Mouse (Mus musculus): Measurements from ENCODE around the gene Fbxl17. TPM values are rescaled to one million over a fixed set of nuclear protein-coding genes. Genes with fewer than 3 reads are reported as not detected.

The Fbxl17 gene
- 10 to 100 TPM; 50.4 to 56.2 TPM for total RNA-seq (2021)

DNA sequence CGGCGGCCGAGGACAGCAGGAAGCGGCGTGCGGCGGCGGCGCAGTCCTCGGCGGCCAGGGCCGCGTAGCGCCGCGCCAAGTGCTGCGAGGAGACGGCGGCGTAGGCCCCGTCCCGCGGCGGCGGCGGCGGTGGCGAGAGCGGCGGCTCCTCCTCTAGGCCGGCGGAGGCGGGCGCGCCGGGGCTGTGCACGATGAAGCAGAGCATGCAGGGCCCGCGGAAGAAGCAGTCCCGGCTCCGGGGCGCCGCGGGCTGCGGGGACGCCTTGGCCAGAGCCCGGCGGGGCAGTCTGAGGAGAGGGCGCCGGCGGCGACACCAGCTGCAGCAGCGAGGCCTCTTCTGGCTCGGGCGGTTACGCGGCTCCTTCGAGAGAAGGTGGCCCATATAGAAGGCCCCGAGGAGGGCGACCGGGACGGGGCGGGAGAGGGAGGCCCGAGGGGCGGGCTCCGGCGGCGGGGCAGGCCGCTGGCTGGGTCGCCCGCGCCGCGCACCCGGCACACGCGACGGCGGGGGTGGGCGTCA, at the start of gene Fbxl17:
Fbxl17 (minus strand) TSS at position 382 of the 520 bp plus-strand sequence.
- peak in 1 of 2 experiments; percentile 45 for DNase-seq (ENCODE audit: extremely low spot score in 1 of 2, low spot score in 1 of 2)

DNA sequence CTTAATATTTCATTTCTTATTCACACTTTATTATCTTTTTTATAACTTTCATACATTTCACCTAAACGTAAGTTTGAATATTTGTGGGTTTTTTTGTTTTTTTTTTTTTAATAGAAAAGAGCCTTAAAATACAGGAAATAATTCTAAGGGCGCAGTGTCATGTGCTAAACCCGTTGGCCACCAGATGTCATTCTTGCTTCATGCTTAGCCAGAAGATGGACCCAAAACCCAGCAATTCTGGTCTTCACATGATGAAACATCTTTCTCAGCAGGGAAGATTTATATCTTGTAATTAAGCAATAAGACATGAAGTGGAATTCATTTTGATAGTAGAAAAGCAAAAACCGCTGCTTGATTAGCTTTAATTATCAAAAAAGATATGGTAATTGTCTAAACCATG, 47.6 kb upstream of the Fbxl17 start:
- DNase-seq (ENCODE audit: extremely low spot score in 1 of 2, low spot score in 1 of 2): peak in 1 of 2 experiments; percentile 16

DNA sequence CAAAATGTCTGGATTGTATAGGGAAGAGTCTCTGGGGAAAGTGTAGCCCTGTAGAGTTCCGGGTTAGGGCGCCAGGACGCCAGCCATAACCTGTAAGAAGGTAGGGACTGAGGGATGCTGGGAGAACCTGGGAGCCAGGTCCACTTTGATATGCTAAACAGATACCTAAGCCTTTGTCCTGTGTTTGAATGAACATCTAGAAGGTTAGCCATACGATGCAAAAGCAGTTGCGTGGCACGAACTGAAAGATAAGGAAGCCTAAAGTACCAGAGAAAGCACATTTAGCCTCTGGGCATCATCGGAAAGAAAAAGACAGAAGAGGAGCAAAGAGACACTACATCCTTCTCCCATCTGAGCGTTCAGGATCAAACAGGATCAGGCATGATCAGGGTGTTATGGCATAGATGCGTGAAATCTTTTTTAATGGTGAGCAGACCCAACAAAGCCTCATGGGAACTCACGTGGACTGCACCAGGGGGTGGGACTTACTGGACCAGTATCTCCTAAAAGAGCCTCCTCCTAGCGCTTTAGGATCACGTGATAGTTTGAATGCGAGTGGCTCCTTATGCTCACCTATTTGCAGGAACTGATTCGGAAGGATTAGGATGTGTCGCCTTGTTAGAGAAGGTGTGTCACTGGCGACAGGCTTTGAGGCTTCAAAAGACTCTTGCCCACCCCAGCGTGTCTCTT, 34.9 kb upstream of the Fbxl17 start:
- no peak for DNase-seq (ENCODE audit: extremely low spot score in 1 of 2, low spot score in 1 of 2)

DNA sequence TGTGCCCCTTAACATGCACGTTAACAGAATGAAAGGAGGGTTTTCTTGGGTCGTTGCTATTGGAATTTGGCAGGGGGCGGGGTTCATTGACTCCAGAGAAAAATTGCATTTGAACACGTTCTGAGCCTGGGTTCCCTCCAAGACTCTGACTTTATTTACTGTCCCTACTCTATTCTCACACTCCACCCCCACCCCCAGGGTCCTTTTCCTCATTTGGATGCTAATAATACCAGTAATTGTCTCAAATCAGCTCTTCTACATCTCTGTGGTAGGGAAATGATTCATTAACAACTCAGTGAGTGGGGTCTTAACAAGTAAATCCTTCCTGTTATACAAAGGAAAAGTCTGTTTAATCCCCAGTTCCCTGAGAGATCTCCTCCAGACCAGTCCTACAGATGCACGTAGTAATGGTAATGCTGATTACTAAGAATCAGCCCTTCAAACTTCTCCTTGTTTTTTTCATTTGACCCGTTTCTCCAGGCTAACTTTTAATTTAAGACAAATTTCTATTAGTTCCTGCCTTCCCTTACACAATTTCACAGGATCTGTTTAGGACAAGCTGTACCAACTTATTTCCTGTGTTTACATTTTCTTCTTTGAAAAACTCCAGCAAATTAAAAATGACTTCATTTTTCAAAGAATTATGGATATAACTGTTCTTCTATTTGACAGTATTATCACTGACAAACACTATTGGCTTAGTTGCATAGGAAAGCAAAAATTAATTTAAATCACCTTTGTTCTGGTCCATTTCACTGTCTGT, 33.4 kb upstream of the Fbxl17 start:
- DNase-seq (ENCODE audit: extremely low spot score in 1 of 2, low spot score in 1 of 2): no peak

DNA sequence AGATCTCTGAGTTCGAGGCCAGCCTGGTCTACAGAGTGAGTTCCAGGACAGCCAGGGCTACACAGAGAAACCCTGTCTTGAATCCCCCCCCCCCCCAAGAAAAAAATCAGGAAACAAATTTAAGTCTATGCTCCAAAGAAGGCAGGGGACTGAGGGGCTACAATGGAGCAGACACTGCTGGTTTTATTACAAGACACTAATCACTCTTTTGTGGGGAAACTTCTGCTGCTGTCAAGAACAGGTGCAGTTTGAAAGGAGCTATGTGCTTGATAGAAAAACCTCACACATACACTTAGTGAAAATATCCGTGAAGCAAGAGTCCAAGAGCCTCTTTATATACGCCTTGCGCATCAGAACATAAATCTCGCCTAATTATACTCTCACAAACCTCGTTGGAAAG, 29.7 kb upstream of the Fbxl17 start:
- DNase-seq (ENCODE audit: extremely low spot score in 1 of 2, low spot score in 1 of 2): no peak

DNA sequence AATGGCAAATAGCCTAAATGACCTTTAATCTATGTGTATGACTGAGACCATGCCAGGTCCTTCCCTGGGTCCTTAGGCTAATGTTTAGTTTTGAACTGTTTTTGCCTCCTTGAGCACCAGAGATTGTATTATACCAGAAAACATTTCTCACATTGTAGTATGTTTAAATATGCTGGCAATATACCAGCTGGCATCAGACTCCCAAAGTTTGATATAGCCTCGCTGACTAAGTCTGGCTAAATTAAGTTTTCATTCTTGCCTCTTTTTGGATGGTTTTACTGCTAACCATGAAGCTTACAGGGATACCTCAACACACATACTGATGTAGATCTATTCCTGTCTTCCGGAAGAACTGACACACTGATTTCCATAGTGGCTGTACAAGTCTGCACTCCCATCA, 20.9 kb upstream of the Fbxl17 start:
- no peak for DNase-seq (ENCODE audit: extremely low spot score in 1 of 2, low spot score in 1 of 2)

DNA sequence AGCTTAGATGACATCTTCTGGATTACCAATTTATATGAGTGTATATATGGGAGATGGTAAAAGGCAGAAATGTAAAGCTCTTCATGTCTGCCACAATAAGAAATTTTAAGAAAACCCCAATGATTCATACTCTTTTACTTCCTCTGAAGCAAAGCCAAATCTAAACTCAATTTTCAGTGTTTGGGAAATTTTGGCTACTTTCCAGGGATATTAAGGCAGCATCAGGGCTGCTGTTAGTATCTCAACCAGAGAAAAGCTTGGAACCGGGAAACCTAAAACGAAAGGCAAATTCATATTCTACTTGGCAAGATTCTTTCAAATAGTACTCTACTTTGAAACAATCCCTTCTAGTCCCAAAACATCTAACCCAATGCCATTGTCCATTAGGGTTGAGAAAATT, 10.6 kb upstream of the Fbxl17 start:
- DNase-seq (ENCODE audit: extremely low spot score in 1 of 2, low spot score in 1 of 2): no peak

DNA sequence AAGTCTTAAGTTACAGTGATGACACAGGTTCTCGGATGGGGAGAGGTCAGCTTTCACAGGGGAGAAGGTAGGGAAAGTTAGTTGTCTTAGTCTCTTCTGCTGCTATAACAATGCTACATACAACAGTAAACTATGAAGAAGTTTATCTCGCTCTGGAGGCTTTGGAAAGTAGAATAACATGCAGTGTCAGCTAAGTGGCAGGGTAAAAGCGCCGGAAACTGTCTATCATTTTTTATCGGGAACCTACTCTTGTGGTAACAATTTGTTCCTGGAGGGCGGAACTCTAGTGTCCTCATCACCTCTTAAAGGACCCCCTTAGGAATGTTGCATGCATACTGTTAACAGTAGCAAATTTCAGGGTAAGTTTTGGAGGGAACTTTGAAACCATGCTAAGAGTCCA, 1.3 kb upstream of the Fbxl17 start:
- DNase-seq (ENCODE audit: extremely low spot score in 1 of 2, low spot score in 1 of 2): no peak

DNA sequence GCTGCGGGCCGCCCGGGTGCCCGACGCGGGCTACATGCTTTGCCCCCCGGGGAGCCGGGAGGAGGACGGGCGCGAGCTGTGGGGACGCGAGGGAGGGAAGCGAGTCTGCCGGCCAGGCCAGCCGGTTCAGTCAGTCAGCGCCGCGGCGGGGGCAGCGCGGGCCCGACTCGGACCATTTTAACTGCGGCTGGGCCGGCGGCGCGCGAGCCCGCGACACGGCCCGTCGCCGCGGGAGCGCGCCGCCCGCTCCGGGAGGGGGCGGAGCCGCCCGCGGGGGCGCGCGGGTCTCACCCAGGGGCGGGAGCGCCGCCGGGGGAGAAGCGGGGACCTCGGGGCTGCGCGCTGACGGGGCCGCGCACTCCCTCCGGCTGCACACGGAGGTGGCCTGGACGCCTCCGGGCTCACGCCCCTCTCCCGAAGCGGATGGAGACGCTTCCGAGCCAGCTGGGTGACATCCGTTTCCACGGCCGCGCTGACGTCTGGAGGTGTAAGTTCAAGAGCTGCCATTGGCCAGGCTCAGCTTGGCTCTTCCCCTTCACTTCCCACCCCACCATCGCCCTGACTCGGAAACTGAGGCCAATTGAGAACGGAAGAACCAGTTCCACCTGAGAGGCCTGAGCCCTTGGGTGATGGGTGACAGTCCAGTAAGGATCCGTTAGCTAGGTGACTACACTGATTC, 478 bp upstream of the Fbxl17 start:
- peak; percentile 65 to 82 for DNase-seq (ENCODE audit: extremely low spot score in 1 of 2, low spot score in 1 of 2)

DNA sequence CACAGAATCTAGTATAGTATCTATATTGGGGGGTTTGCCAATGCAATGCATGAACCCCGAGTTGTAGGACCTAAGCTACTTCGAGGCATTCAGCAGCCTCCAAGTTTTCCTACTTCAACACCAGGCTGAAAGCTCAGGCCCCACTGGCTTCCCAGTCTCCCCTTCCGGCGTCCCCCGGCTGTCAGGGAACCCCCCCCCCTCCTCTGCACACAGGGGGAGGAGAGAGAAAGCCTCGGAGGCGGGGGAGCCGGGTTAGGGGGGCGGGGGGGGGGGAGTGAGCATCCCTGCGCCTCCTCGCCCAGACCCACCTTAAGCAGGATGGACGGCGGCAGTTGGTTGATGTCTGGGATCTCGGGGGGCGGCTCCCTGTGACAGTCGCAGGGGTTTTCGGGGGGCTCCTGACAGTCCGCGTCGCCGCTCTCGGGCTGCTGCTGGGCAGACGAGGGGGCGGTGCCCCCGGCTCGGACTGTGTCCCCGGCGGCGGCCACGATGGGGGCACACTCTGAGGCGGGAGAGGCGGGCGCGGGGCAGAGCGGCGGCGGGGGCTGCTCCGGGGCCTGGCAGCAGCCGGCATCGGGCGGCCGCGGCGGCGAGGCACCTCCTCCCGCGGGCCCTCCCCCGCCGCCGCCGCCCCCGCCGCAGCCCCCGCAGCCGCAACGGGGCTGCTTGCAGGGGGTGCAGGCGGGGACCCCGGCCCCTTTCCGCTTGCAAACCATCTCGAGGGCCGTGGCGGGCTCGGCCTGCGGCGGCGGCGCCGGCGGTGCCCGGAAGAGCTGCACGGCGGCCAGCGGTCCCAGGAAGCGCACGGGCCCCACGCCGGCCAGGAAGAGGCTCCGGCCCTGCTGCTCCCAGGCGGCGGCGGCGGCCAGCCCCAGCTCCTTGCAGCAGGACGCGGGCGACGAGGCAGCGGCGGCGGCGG, 841 bp downstream of the Fbxl17 start:
- DNase-seq (ENCODE audit: extremely low spot score in 1 of 2, low spot score in 1 of 2): peak in 1 of 2 experiments; percentile 16

DNA sequence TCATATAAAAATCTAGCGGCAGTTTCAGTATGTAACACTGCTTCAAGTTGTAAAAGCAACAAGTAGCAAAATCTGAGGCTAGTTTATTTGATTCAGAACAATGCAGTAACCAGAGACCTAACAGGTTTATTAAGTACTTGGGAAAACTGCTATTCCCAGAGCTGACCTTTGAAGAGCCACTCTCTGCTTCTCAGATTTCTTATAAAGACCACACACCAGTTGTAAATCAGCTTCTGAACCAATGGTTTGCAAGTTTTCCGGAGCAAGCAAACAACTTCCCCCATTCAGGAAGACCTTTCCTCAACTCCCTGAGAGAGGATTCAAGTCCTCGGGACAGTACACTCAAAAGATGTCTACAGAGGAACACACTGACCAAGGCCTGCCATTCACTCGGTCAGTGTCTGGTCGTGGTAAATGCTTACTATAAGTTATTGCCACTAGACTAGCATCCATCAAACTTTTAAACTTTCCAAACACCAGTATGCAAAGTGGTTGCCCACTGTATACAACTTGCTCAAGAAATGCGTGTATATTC, 1.6 kb downstream of the Fbxl17 start:
- DNase-seq (ENCODE audit: extremely low spot score in 1 of 2, low spot score in 1 of 2): no peak

DNA sequence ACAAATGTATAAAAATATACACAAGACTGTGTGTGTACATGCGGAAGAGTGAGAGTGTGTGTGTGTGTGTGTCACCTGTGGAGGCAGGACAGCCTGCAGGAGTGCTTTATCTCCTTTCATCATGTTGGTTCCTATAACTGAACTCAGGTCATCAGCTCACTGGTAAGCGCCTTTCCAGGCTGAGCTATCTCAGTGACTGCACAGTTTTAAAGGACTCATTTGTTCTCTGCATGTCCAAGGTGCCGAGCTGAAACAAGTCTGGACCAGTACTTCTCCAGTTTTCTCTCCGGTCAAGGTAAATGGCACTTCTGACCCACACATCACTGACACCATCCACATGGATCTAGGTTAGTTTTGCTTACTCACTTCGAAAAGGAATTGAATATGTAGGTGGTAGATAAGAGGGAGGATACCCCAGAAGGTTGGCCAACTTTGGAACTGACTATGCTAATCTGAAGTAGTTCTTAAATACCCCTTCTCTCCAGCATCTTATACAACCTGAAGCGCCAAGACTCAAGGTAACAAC, 2.5 kb downstream of the Fbxl17 start:
- no peak for DNase-seq (ENCODE audit: extremely low spot score in 1 of 2, low spot score in 1 of 2)

DNA sequence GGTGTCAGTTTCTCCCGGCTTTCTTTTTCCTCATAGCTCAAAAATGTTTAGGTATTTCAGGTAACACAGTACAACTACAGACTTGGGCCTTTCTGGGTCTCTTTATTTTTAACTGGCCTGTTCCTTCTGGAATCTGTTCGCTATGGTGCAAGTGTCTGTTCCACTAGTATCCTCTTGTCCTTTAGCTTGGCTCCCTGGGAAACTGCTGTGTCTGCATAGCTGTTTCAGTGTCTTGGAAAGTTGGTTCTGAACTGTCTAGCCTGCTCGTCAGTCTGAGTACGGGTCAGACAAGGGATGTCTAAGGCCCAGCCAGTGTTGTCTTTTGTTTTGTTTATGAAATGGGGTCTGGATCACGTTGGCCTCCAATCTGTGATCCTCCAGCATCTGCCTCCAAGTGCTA, 3.7 kb downstream of the Fbxl17 start:
- no peak for DNase-seq (ENCODE audit: extremely low spot score in 1 of 2, low spot score in 1 of 2)

DNA sequence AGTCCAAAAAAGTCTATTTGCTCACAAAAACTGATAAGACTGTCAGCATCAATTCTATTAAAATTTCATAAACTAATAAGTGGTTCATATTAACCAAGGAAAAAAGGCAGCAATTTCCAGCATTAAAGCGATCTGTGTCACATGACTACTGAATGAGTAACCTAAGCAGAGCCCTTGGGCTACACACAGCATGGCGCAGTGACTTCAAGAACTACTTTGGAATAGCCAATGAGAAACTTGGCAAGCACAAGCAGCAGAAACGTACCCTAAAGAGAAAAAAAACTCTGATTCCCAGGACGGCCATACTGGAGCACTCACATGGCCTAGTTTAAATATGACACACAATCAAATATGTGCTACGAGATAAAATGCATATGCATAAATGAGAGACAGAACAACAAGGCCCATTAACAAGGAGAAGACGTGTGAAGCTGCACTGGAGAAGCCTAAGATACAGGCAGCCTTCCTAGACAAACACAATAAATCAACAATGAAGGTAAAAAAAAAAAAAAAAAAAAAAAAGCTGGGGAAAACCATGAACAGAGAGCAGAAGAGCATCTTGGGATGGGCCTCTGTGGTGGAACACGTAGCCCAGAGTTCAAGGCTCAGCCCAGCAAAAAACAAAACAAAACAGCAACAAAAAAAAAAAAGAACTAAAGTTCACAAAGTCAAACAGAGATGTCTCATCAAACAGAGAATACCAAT, 5.8 kb downstream of the Fbxl17 start:
- no peak for DNase-seq (ENCODE audit: extremely low spot score in 1 of 2, low spot score in 1 of 2)

DNA sequence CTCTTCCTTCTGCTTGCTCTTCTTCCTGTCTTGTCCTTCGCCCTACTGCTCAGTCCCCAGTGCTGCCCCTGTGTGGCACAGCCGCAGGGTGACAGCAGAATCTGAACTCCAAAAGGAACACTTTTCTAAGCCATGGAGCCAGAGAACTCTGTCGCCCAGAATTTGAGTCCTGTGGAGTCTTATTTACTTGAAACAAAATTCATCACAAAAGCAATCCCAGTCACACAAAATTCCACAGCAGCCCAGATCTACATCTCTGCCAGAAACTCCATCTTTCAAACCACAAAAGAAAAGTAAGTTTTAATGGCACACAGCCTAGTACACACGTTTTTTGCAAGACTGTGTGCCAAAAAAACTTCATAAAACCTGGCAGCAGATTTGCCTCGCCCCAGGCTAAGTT, 6.5 kb downstream of the Fbxl17 start:
- no peak for DNase-seq (ENCODE audit: extremely low spot score in 1 of 2, low spot score in 1 of 2)

DNA sequence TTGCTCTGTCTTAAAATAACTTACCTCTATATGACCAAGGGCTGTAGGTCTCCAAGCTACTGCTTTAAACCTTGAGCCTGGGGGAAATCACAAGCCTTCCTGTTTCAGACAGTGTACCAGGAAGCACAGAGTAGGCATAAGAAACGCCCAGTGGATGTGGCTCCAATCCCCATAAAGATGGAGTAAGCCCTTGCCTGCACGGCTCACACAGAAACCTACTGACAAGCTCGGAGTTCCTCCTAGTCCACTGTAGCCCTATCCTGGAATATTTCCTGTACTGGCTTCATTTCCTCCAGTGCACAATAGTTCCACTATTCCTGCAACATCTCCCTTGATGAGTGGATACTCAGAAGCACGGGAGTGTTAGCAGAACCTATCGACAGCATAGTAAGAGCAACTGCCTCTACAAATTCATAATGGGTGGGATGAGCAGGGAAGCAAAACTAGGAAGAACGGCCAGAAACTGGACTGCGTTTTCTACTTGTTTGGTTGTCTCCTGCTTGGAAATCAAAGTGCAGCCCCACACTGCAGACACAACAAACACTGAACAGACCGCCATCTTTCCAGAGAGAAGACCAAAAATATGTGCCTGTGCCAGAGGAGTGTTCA, 7.0 kb downstream of the Fbxl17 start:
- DNase-seq (ENCODE audit: extremely low spot score in 1 of 2, low spot score in 1 of 2): no peak

DNA sequence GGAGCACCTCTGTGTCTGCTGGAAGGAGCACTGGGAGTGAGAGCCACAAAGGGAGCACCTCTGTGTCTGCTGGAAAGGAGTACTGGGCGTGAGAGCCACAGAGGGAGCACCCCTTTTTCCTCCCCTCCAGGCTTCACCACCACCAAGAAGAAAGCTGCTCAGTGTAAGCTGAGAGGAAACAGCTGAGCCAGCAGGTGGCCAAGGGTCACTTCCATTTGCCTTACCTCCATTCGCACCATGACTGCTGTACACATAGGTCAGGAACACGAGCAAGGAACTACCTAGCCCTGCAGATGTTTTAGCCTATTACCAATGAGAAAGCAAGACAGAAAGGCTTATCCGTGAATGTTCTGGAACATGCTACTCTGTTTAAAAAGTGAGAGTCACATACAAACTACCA, 10.3 kb downstream of the Fbxl17 start:
- DNase-seq (ENCODE audit: extremely low spot score in 1 of 2, low spot score in 1 of 2): no peak

DNA sequence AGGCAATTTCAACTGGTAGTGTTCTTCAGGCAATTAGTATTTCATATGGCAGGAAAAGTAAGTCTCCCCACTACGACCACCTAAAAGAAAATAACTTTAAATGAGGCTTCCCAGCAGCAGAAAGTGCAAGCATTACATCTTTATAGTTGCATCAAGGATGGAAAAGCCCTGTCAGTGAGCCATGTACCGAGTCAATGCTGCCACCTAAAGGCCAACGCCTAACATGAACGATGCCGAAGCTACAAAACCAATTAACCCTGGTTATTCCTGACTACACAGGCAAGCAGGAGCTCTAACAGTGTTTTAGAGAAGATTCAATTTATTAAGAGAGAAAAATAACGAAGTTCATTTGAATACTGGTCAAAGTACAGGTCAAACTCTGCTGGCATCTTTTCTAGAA, 32.0 kb downstream of the Fbxl17 start:
- peak in 1 of 2 experiments; percentile 67 for DNase-seq (ENCODE audit: extremely low spot score in 1 of 2, low spot score in 1 of 2)

DNA sequence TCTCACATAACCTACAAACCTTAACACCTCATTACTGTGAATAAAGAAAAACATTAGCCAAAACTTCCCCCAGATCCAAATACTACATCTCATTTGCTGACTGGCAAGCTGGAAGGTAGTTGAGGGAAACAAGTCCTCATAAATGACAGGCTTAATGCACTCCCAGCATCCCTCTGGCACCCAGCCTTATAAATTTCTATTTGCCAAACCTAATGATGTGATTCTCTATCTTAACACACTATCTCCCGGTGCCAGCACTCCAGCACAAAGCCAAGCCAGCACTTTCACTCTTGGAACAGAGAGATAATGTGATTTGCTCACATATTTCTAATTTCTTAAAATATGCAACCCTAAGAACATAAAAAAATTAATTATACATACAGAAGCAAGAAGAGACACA, 34.6 kb downstream of the Fbxl17 start:
- DNase-seq (ENCODE audit: extremely low spot score in 1 of 2, low spot score in 1 of 2): no peak

All from layer of hippocampus, postnatal 25 days (tissue).